Mouse (Mus musculus): Measurements from ENCODE around the gene Wasf2.
"Not testable (repeated sequence)": the region's sequence is repeated elsewhere in the genome, so short reads cannot be mapped to it uniquely, and the experiment has no call there.

The Wasf2 gene

GRCm38 (mm10) chr4:133096671-133097070 is 33.6 kb upstream of the Wasf2 start:
- DNase-seq (ENCODE audit: low read depth, low spot score), result not testable (repeated sequence)

DNA sequence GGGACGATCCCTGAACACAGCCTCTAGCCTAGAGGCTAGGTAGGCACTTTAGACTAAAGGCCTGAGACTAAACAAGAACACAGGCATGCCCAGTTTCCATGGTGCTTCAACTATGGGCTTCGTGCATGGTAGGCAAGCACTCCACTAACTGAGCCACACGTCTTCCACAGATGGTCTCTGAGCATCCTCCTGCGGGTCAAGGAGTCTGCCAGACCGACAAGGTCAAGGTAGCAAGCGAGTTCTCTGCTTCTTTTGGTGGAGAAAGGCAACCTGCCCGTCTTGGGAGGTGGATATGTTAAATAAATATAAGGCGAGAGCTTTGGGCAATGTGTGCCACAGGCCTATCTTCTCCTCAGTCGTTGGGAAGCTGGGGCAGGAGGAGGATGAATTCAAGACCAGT is 28.6 kb upstream of the Wasf2 start:
- DNase-seq (ENCODE audit: low read depth, low spot score), result no peak

DNA sequence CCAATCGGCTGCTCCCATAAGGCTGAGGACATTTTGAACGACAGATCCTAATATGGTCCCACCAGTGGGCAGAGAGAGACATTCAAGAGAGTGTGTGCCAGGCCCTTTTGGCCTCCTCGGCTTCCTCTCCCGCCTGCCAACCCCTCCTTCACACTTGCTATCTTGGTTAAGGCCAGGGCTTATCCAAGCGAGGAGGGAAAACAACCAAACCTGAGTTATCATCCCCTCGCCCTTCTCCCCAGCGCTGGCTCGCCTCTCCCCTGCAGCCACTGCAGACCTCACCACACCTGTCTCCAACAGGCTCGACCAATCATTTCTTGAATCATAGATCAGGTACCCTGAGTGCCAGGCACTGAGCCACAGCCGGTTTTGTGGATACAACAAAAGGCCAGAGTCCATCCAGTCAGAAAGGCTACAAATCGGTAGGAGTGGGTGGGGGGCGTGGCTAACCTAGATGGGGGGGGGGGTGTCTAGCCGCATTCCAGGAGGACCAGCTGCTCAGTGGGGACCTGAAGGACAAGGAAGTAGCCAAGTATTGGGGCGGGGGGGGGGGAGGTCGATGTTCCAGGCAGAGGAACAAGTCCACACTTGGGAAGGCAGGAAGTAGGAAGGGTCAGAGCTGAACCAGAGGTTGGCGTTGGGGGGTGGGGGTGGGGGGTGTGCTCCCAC is 26.6 kb upstream of the Wasf2 start:
- no peak for DNase-seq (ENCODE audit: low read depth, low spot score)

DNA sequence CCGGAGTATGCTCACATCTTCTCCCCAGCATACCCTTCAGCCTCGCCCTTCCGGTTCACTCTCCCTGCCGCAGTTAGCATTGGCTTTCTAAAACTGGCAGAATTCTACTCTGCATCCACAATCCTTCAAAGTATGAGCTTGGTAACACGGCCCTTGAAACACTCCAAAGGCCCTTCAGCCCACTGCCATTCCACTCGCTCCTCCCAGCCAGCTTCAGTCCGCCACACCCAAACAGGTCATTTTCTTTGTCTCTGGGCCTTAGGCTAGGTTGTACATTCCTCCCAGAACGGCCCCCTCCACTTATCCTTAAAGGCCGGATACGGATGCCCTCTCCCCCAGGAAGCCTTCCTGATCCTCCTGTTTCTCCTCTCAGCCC is 26.1 kb upstream of the Wasf2 start:
- DNase-seq (ENCODE audit: low read depth, low spot score), result no peak

DNA sequence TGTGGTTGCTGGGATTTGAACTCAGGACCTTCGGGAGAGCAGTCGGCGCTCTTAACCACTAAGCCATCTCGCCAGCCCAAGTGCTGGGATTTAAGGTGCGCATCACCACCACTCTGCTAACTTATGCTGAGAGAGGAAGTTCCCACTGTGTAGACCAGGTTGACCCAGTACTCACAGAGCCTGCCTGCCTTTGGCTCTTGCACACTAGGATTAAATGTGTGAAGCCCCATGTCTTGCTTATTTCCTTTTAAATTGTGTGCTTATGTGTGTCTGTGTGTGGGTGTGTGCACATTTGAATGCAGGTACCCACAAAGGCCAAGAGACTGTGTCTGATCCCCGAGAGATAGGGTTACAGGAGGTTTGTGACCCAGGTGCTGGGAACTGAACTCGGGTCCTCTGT is 23.6 kb upstream of the Wasf2 start:
- no peak for DNase-seq (ENCODE audit: low read depth, low spot score)

- no peak for DNase-seq (ENCODE audit: low read depth, low spot score)
Observed at GRCm38 (mm10) chr4:133107788-133108281, 22.5 kb upstream of the Wasf2 start.

- no peak for DNase-seq (ENCODE audit: low read depth, low spot score)
Observed at GRCm38 (mm10) chr4:133108481-133109334, 21.6 kb upstream of the Wasf2 start.

- no peak for DNase-seq (ENCODE audit: low read depth, low spot score)
Observed at GRCm38 (mm10) chr4:133109335-133109801, 20.9 kb upstream of the Wasf2 start.

DNA sequence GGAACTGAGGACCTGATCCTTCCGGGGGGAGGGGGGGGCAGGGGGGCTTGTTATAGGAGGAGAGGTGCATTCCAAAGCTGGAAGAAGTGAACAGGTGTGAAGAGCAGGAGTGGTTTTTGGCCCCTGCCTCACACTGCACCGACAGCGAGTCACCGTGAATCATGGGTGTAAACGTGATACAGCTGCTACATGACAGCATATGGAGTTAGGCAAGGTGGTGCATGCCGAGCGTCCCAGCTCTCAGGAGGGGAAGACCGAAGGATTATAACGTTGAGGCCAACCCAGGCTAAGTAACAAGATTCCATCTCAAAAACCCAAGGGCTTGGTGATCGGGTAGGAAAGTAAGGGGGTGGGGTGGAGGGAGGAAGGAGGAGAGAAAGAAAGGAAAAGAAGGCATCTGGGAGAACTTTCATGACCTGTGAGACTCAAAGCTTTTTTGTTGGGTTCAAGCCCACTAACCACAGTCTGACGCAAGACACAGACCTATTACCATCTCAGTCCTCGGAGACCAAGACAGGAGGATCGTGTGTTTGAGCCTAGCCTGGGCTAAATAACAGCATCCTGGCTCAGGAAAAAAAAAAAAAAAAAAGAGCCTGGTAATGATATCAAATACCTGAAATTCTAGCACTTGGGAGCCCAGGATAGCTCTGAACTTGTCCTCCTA is 18.0 kb upstream of the Wasf2 start:
- no peak for DNase-seq (ENCODE audit: low read depth, low spot score)

GRCm38 (mm10) chr4:133113351-133113882 is 16.9 kb upstream of the Wasf2 start:
- DNase-seq (ENCODE audit: low read depth, low spot score), result no peak

DNA sequence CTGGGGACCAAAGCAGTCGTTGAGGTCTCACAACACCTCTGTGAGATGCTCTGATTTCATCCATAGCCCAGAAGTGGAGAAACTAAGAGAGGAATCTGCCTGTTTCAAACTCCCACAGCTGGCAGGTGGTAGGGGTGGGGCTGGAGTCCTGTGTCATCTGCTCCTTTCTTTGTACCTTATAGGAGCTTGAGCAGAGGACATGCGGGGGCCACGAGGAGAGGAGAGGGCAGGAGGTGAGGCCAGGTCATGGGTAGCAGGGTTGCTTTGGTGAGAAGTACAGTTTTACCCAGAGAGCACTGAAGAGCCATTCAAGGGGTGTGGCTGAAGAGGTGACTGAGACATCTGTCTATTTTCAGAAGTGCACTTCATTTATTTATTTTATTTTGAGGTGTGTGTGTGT is 15.5 kb upstream of the Wasf2 start:
- no peak for DNase-seq (ENCODE audit: low read depth, low spot score)

DNA sequence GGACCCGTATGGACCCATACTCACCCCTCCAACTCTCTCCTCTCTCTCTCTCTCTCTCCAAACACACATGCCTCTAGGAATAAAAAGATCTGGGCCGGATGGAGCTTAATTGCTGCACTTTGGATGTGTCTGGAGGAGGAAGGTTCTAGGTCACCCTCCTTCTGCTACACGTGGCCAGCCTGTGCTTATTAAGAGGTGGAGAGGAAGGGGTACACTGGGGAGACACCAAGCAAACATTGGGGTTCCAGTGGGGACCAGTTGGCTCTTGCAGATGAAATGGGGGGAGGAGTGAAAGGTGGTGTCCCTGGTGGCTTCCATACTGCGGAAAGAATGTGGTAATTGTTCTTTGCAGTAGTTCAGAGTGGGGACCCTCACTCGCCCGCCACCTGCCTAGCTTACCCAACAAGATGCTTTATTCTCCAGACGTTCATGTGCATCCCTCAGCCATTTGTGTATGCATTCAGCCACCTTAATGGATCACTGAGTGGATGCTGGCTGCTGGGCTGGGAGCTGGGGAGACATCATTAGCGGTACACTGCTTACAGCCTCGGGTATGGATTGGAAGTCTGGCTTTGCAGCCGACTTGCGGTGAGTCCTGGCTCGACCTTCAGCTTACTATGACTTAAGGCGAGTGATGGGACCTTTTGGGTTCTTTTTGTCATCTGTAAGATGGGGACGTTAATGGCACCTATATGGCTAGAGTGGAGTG is 14.4 kb upstream of the Wasf2 start:
- no peak for DNase-seq (ENCODE audit: low read depth, low spot score)

- no peak for DNase-seq (ENCODE audit: low read depth, low spot score)
Observed at GRCm38 (mm10) chr4:133116756-133117470, 13.4 kb upstream of the Wasf2 start.

- DNase-seq (ENCODE audit: low read depth, low spot score), result no peak
Observed at GRCm38 (mm10) chr4:133117556-133118411, 12.5 kb upstream of the Wasf2 start.

- DNase-seq (ENCODE audit: low read depth, low spot score), result no peak
Observed at GRCm38 (mm10) chr4:133118775-133119375, 11.4 kb upstream of the Wasf2 start.

DNA sequence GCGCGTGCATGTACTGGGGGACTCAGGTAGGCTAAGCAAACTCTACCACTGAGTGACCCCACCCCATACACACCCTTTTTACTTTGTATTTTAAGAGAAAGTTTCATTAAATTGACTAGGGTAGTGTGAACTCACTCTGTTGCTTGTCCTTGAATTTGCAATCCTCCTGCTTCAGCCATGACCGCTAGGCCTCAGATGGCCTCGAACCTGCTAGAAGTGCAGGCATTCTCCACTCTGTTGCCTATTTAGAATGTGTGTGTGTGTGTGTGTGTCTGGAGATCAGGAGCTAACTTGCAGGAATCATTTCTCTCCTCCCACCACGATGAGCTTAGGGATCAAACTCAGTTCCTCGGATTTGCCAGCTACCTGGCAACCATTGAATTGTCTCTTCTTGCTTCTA is 10.7 kb upstream of the Wasf2 start:
- DNase-seq (ENCODE audit: low read depth, low spot score), result no peak

DNA sequence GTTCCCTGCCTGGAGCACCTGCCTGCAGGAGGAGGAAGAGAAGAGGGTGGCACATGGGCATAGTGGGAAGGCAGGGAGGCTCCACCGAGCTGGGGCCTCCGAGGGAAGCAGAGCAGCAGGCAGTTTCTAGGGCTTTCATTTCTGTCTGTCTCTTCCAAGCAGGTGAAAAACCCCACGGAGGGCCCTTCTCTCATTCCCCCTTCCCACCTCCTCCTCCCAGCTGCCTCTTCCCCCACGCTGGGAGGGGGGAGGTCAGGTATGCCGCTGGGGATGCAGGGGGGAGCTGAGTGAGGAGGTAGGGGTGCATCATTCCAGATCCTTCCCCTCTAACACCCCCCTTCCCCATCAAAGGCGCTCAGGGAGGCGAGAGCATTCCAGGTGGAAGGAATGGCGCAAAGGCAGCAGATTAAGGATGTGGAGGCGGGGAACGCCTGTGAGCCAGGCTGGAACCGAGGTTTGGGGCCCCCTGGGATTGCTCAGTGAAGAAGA is 9.4 kb upstream of the Wasf2 start:
- DNase-seq (ENCODE audit: low read depth, low spot score), result no peak

GRCm38 (mm10) chr4:133121416-133121815 is 8.9 kb upstream of the Wasf2 start:
- no peak for DNase-seq (ENCODE audit: low read depth, low spot score)

GRCm38 (mm10) chr4:133121974-133122637 is 8.2 kb upstream of the Wasf2 start:
- no peak for DNase-seq (ENCODE audit: low read depth, low spot score)

Measured in WW6 (cell line).